Mouse (Mus musculus) liver, adult 2 months (tissue): ENCODE data around the gene Ankrd12.

Experiments
- CTCF ChIP-seq: fragments of 200-500 bp; IDR thresholded peaks from 2 replicates; pipeline ENCODE4 v1.5.1; 2011; ENCODE audit warnings: low read depth, low read length, control low read depth
- POLR2A ChIP-seq: fragments of 200-500 bp; IDR thresholded peaks from 2 replicates; pipeline ENCODE4 v1.6.1; 2011; ENCODE audit warnings: low read length, control low read depth; ENCODE audit not compliant: insufficient read depth; ENCODE audit errors: extremely low read depth

DNA sequence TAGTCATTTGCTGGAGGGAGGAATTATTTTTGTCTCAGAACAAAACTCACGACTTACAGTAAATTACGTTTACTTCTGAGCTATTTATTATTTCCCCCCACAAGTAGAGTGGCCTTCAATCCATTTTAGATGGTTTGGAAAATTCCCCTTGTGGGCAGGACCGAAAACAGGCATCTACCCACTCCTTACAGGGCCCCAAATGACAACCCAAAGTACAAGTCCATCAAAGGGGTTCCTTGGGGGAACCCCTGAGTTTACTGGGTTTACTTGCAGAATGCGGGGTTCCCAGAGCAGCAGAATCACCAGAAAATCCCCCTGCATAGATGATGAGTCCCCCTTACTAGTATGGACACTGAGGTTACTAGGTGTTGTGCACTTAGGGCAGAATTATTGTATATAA is 35.3 kb upstream of the Ankrd12 start:
- TF ChIP-seq CTCF: no peak
- no peak for TF ChIP-seq POLR2A
